Mouse (Mus musculus): ENCODE measurements around the gene Crybg3. TPM values are rescaled to one million over a fixed set of nuclear protein-coding genes. Genes with fewer than 3 reads are reported as not detected.

Crybg3 gene
- polyA plus RNA-seq, 1 experiment from 2014 or later: 12.3 TPM

DNA sequence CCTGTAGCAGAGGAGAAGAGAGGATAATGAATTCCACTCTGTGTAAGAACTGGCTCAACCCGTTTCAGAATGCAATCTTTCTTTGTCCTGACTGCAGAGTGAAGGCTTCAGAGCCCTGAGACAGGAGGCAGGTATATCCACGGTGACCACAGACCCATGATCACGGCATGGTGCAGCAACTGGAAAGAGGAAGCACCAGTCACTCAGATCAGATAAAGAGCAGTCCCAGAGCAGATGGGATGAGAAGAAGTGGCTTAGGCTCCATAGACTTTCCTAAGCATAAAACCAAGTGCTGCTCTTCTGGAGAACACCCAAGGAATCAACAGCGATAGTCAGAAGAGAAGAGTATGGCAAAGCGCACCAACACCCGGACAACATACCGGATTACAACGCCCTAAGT, 21.5 kb downstream of the Crybg3 start:
- H3K4me3 ChIP-seq: no peak overlapping the region
- ATAC-seq (ENCODE audit: extremely low read depth, insufficient number of reproducible peaks, low FRiP score, low TSS enrichment): no peak
- no peak overlapping the region for H3K27ac ChIP-seq (replicated peaks)

GRCm38 (mm10) chr16:59573961-59574360, 26.8 kb downstream of the Crybg3 start:
- H3K4me3 ChIP-seq: no peak overlapping the region
- 83% methylated on average over 11 of the region's 11 CpGs for WGBS
- H3K27ac ChIP-seq (replicated peaks): no peak overlapping the region
- no peak overlapping the region for H3K9ac ChIP-seq
- H3K4me1 ChIP-seq: peaks cover 33% of the 10 kb centered on the region
- H3K27me3 ChIP-seq (replicated peaks): no peaks in the 10 kb centered on the region
- no peak overlapping the region for H3K4me2 ChIP-seq
- H3K9me3 ChIP-seq: no peaks in the 10 kb centered on the region
- peaks cover 36% of the 10 kb centered on the region for H3K36me3 ChIP-seq
- ATAC-seq (ENCODE audit: extremely low read depth, insufficient number of reproducible peaks, low FRiP score, low TSS enrichment): no peak

More for the DNA sequence above, 21.5 kb downstream of the Crybg3 start:
- Histone ChIP-seq H3K4me2 (no peak overlapping the region), H3K9ac (no peak overlapping the region), H3K36me3 (peaks cover 30% of the 10 kb centered on the region), H3K4me1 (peaks cover 16% of the 10 kb centered on the region), H3K9me3 (no peaks in the 10 kb centered on the region), H3K27me3 (replicated peaks) (no peaks in the 10 kb centered on the region)
- WGBS: 84% methylated on average over 8 of the region's 8 CpGs

GRCm38 (mm10) chr16:59572685-59573084, 28.1 kb downstream of the Crybg3 start:
- no peak overlapping the region for H3K4me2 ChIP-seq

DNA sequence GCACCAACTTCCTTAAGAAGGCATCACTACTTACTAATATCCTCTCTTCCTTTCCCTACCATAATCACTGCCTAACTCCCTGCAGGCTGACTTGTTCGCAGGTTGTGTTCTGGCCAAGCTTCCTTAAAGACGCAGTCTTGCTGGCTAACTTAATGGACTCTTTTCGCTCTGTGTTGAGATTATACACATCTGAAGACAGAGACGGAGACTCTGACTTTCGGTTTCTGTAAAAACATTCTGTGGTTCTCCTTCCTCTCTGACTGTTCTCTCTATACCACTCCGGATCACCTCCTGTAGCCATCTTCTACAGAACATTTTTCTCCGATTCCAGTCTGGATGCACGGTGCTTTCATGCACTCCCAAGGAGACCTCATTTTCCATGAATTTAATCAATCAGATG, 30.0 kb downstream of the Crybg3 start:
- Histone ChIP-seq H3K27me3 (replicated peaks) (no peaks in the 10 kb centered on the region), H3K4me2 (no peak overlapping the region), H3K4me3 (no peak overlapping the region), H3K9me3 (no peaks in the 10 kb centered on the region), H3K36me3 (peaks cover 18% of the 10 kb centered on the region), H3K27ac (replicated peaks) (no peak overlapping the region), H3K9ac (no peak overlapping the region), H3K4me1 (peaks cover 62% of the 10 kb centered on the region)
- ATAC-seq (ENCODE audit: extremely low read depth, insufficient number of reproducible peaks, low FRiP score, low TSS enrichment): no peak
- 92% methylated on average over 8 of the region's 8 CpGs for WGBS

More at GRCm38 (mm10) chr16:59572685-59573084, 28.1 kb downstream of the Crybg3 start:
- Histone ChIP-seq H3K27ac (replicated peaks) (no peak overlapping the region), H3K27me3 (replicated peaks) (no peaks in the 10 kb centered on the region), H3K36me3 (peaks cover 31% of the 10 kb centered on the region), H3K4me1 (peaks cover 45% of the 10 kb centered on the region), H3K9me3 (no peaks in the 10 kb centered on the region), H3K4me3 (no peak overlapping the region), H3K9ac (no peak overlapping the region)
- WGBS: 67% methylated on average over 3 of the region's 3 CpGs
- ATAC-seq (ENCODE audit: extremely low read depth, insufficient number of reproducible peaks, low FRiP score, low TSS enrichment): no peak

GRCm38 (mm10) chr16:59569837-59570236, 30.9 kb downstream of the Crybg3 start:
- no peak for ATAC-seq (ENCODE audit: extremely low read depth, insufficient number of reproducible peaks, low FRiP score, low TSS enrichment)
- peak overlapping the region; percentile 43; the same call in 1 of the 2 replicates for H3K27ac ChIP-seq (replicated peaks)

DNA sequence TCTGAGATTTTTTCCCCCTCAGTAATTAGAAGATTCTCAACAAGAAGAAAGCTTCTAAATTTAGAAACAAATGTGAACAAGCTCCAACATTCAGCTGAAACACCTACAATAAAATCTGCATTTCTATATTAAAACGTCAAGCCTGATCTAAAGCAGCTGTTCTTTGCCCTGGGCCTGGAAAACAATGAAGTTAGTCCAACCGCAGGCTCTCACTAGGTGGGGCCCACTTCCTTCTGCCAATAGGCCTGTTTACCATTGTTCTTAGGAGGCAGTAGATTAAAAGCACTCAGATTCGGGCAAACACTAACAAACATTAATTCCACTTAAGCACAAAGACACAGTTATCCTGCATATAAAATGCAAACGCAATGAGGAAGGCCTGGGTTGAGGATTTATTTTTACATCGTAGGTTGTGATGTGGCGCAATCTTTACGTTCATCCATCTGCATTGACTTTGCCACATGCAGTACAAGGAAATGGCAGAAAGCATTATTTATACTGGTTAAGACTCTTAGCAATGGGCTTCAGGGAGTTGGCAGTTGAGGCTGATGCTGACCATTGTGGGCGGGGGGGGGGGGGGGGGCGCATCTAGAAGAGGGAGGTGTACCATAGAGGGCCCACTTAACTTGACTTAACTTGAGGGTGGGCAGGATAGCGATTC, 32.9 kb downstream of the Crybg3 start:
- Histone ChIP-seq H3K27me3 (replicated peaks) (no peaks in the 10 kb centered on the region), H3K27ac (replicated peaks) (peak overlapping the region; percentile 76), H3K4me3 (no peak overlapping the region), H3K36me3 (peaks cover 24% of the 10 kb centered on the region), H3K9ac (no peak overlapping the region), H3K4me1 (peaks cover 60% of the 10 kb centered on the region), H3K9me3 (no peaks in the 10 kb centered on the region), H3K4me2 (no peak overlapping the region)
- ATAC-seq (ENCODE audit: extremely low read depth, insufficient number of reproducible peaks, low FRiP score, low TSS enrichment): no peak
- WGBS: 57% methylated on average over 10 of the region's 10 CpGs

More at GRCm38 (mm10) chr16:59569837-59570236, 30.9 kb downstream of the Crybg3 start:
- Histone ChIP-seq H3K4me3 (no peak overlapping the region), H3K4me1 (peaks cover 67% of the 10 kb centered on the region), H3K9ac (no peak overlapping the region), H3K9me3 (no peaks in the 10 kb centered on the region), H3K4me2 (no peak overlapping the region), H3K36me3 (peaks cover 19% of the 10 kb centered on the region), H3K27me3 (replicated peaks) (no peaks in the 10 kb centered on the region)
- WGBS: 50% methylated on average over 8 of the region's 8 CpGs

DNA sequence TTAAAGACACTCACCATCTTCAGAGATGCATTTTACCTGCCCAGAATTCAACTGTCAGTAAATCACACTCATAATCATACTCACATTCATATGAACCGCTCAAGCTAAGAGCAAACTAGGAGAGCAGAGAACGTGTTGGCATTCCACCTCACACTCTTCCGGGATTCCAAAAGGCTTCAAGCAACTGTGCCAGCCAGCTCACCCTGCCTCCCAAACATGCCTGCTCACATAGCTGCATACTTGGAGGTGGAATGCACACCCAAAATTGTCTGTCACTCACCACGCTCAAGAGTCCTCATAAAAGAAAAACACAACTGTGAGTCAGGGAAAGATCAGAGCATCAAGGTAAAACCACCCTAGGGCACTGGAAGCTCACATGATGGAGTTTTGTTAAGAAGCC, 34.3 kb downstream of the Crybg3 start:
- H3K4me2 ChIP-seq: peak overlapping the region; percentile 33

DNA sequence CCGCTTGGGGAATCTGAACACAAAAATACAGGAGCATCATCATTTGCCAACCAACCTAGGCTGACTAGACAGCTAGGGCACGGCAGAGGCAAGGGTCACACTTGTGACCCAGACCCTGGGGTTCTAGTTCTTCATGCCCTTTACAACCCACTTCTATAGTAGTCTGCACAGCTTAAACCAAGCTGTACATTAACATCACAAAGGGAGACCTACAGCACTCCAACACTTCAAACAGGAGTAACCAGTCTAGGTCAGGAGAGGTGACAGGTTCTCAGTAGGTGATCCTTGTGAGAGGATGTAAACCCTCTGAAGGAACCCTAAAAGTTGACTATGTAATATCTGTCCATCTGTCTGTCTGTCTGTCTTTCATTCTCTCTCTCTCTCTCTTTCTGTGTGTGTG, 35.1 kb downstream of the Crybg3 start:
- no peak for ATAC-seq (ENCODE audit: extremely low read depth, insufficient number of reproducible peaks, low FRiP score, low TSS enrichment)
- H3K27me3 ChIP-seq (replicated peaks): no peaks in the 10 kb centered on the region
- peaks cover 52% of the 10 kb centered on the region for H3K4me1 ChIP-seq
- H3K9ac ChIP-seq: no peak overlapping the region
- H3K4me3 ChIP-seq: no peak overlapping the region
- H3K27ac ChIP-seq (replicated peaks): no peak overlapping the region
- H3K4me2 ChIP-seq: no peak overlapping the region
- H3K9me3 ChIP-seq: no peaks in the 10 kb centered on the region
- H3K36me3 ChIP-seq: peaks cover 21% of the 10 kb centered on the region
- WGBS: 72% methylated on average over 2 of the region's 2 CpGs

More for the DNA sequence above, 34.3 kb downstream of the Crybg3 start:
- Histone ChIP-seq H3K9me3 (no peaks in the 10 kb centered on the region), H3K27ac (replicated peaks) (peak overlapping the region; percentile 68), H3K4me1 (peaks cover 56% of the 10 kb centered on the region), H3K4me3 (no peak overlapping the region), H3K27me3 (replicated peaks) (no peaks in the 10 kb centered on the region), H3K36me3 (peaks cover 21% of the 10 kb centered on the region), H3K9ac (no peak overlapping the region)
- no peak for ATAC-seq (ENCODE audit: extremely low read depth, insufficient number of reproducible peaks, low FRiP score, low TSS enrichment)
- WGBS: 34% methylated on average over 4 of the region's 4 CpGs

GRCm38 (mm10) chr16:59564025-59564424, 36.8 kb downstream of the Crybg3 start:
- Histone ChIP-seq H3K4me1 (peaks cover 36% of the 10 kb centered on the region), H3K4me3 (no peak overlapping the region), H3K9ac (no peak overlapping the region), H3K36me3 (peaks cover 31% of the 10 kb centered on the region), H3K27me3 (replicated peaks) (no peaks in the 10 kb centered on the region), H3K9me3 (no peaks in the 10 kb centered on the region), H3K27ac (replicated peaks) (no peak overlapping the region), H3K4me2 (no peak overlapping the region)
- ATAC-seq (ENCODE audit: extremely low read depth, insufficient number of reproducible peaks, low FRiP score, low TSS enrichment): no peak
- WGBS: 80% methylated on average over 5 of the region's 5 CpGs

- Histone ChIP-seq H3K27me3 (replicated peaks) (no peaks in the 10 kb centered on the region), H3K4me2 (no peak overlapping the region), H3K27ac (replicated peaks) (no peak overlapping the region; the same call in 1 of the 2 replicates), H3K9ac (no peak overlapping the region), H3K9me3 (no peaks in the 10 kb centered on the region), H3K4me1 (no peaks in the 10 kb centered on the region), H3K4me3 (no peak overlapping the region), H3K36me3 (peaks cover 66% of the 10 kb centered on the region)
- 65% methylated on average over 22 of the region's 22 CpGs for WGBS
- no peak; the same call in 1 of the 2 replicates for ATAC-seq (ENCODE audit: extremely low read depth, insufficient number of reproducible peaks, low FRiP score, low TSS enrichment)
Measured at GRCm38 (mm10) chr16:59559300-59560200, 41.2 kb downstream of the Crybg3 start.

- WGBS: 83% methylated on average over 10 of the region's 10 CpGs
- Histone ChIP-seq H3K4me1 (no peaks in the 10 kb centered on the region), H3K27me3 (replicated peaks) (no peaks in the 10 kb centered on the region), H3K9ac (no peak overlapping the region), H3K9me3 (no peaks in the 10 kb centered on the region), H3K27ac (replicated peaks) (no peak overlapping the region), H3K4me2 (no peak overlapping the region), H3K36me3 (peaks cover 70% of the 10 kb centered on the region), H3K4me3 (no peak overlapping the region)
- ATAC-seq (ENCODE audit: extremely low read depth, insufficient number of reproducible peaks, low FRiP score, low TSS enrichment): no peak
Measured at GRCm38 (mm10) chr16:59558916-59559299, 41.9 kb downstream of the Crybg3 start.
